Mouse (Mus musculus): ENCODE measurements around the gene Mepe. TPM values are rescaled to one million over a fixed set of nuclear protein-coding genes. Genes with fewer than 3 reads are reported as not detected.
A peak's percentile ranks its signal among the peaks of the same experiment; 100 is the strongest.

The Mepe gene
- total RNA-seq (2021), result not detected

- intact Hi-C loops (cut with DNase I), result no loop called here
- DNase-seq, result no peak
Observed at GRCm38 (mm10) chr5:104325029-104325428, at the start of gene Mepe. Gene Mepe (plus strand): TSS chr5:104325329.

GRCm38 (mm10) chr5:104294201-104294600 lies 30.9 kb upstream of the Mepe start:
- intact Hi-C loops (cut with DNase I), result no loop called here
- DNase-seq, result no peak

- intact Hi-C loops (cut with DNase I), result loop anchor here (1.0 kb wide), 1 partner anchor 25 kb away; no protein-coding TSS in a partner anchor
- no peak for DNase-seq
Observed at GRCm38 (mm10) chr5:104298994-104299393, 26.1 kb upstream of the Mepe start, which contains the start of gene Ibsp. Gene Ibsp (plus strand): TSS chr5:104299171.

- intact Hi-C loops (cut with DNase I), result no loop called here
Observed at GRCm38 (mm10) chr5:104314073-104314472, 11.1 kb upstream of the Mepe start.

GRCm38 (mm10) chr5:104326884-104327283 lies 1.8 kb downstream of the Mepe start:
- DNase-seq, result no peak
- intact Hi-C loops (cut with DNase I), result no loop called here

More at GRCm38 (mm10) chr5:104314073-104314472, 11.1 kb upstream of the Mepe start:
- DNase-seq, result no peak

GRCm38 (mm10) chr5:104327389-104327788 lies 2.3 kb downstream of the Mepe start:
- DNase-seq, result no peak
- intact Hi-C loops (cut with DNase I), result no loop called here

GRCm38 (mm10) chr5:104327876-104328275 lies 2.7 kb downstream of the Mepe start:
- intact Hi-C loops (cut with DNase I), result no loop called here
- no peak for DNase-seq

- no peak for DNase-seq
- intact Hi-C loops (cut with DNase I), result no loop called here
Observed at GRCm38 (mm10) chr5:104328317-104328850, 3.3 kb downstream of the Mepe start.

GRCm38 (mm10) chr5:104329381-104329780 lies 4.3 kb downstream of the Mepe start:
- intact Hi-C loops (cut with DNase I), result no loop called here
- no peak for DNase-seq

- no peak for DNase-seq
- intact Hi-C loops (cut with DNase I), result no loop called here
Observed at GRCm38 (mm10) chr5:104330088-104330487, 5.0 kb downstream of the Mepe start.

GRCm38 (mm10) chr5:104332296-104332695 lies 7.2 kb downstream of the Mepe start:
- intact Hi-C loops (cut with DNase I), result loop anchor here (2.0 kb wide), 2 partner anchors 259 to 333 kb away; no protein-coding TSS in a partner anchor

GRCm38 (mm10) chr5:104333231-104333640 lies 8.1 kb downstream of the Mepe start:
- peak; percentile 63 for DNase-seq
- intact Hi-C loops (cut with DNase I), result loop anchor here (1.0 to 2.0 kb wide), 3 partner anchors 114 to 334 kb away; no protein-coding TSS in a partner anchor

More at GRCm38 (mm10) chr5:104332296-104332695, 7.2 kb downstream of the Mepe start:
- DNase-seq, result no peak

GRCm38 (mm10) chr5:104333643-104334042 lies 8.5 kb downstream of the Mepe start:
- intact Hi-C loops (cut with DNase I), result loop anchor here (1.0 to 2.0 kb wide), 3 partner anchors 114 to 335 kb away; no protein-coding TSS in a partner anchor
- no peak for DNase-seq

GRCm38 (mm10) chr5:104334516-104334915 lies 9.4 kb downstream of the Mepe start:
- intact Hi-C loops (cut with DNase I), result no loop called here
- DNase-seq, result no peak

- no peak for DNase-seq
- intact Hi-C loops (cut with DNase I), result loop anchor here (5.0 kb wide), 1 partner anchor 204 kb away; no protein-coding TSS in a partner anchor
Observed at GRCm38 (mm10) chr5:104335962-104336361, 10.8 kb downstream of the Mepe start.

GRCm38 (mm10) chr5:104337491-104337890 lies 12.4 kb downstream of the Mepe start:
- DNase-seq, result no peak
- intact Hi-C loops (cut with DNase I), result loop anchor here (5.0 kb wide), 1 partner anchor 205 kb away; no protein-coding TSS in a partner anchor

GRCm38 (mm10) chr5:104339009-104339408 lies 13.9 kb downstream of the Mepe start:
- intact Hi-C loops (cut with DNase I), result loop anchor here (5.0 kb wide), 1 partner anchor 207 kb away; no protein-coding TSS in a partner anchor

GRCm38 (mm10) chr5:104339706-104340512 lies 14.8 kb downstream of the Mepe start:
- DNase-seq, result no peak
- intact Hi-C loops (cut with DNase I), result loop anchor here (1.0 to 5.0 kb wide), 3 partner anchors 92 to 208 kb away; no protein-coding TSS in a partner anchor

More at GRCm38 (mm10) chr5:104339009-104339408, 13.9 kb downstream of the Mepe start:
- no peak for DNase-seq

- no peak for DNase-seq
- intact Hi-C loops (cut with DNase I), result loop anchor here (1.0 to 5.0 kb wide), 2 partner anchors 92 to 121 kb away; no protein-coding TSS in a partner anchor
Observed at GRCm38 (mm10) chr5:104340513-104340829, 15.3 kb downstream of the Mepe start.

- DNase-seq, result no peak
- intact Hi-C loops (cut with DNase I), result loop anchor here (5.0 kb wide), 1 partner anchor 89 kb away; no protein-coding TSS in a partner anchor
Observed at GRCm38 (mm10) chr5:104342881-104343280, 17.8 kb downstream of the Mepe start.
